In genomic region chr9:32031950-32032453, GRCm38 (mm10) we compare ENCODE assay signal across 9 mouse cellular contexts.
DNase-seq lines count a peak whose midpoint lies in the region; ATAC-seq and TF ChIP-seq lines count a peak whose summit lies in the region.
"Had no signal": no experiment of that assay in that cellular context is flagged by ENCODE, and none has a peak within 500 bp of the region (broad histone marks: within the 10 kb centered on the region; RNA-seq: fewer than 3 reads in every experiment).

No protein-coding gene starts in this region.

- H3K9ac ChIP-seq in forebrain, embryonic 11.5 days (ENCODE audit: low read length), result peak overlapping the region; percentile 90
- peak overlapping the region; percentile 86 for H3K9ac ChIP-seq in heart, embryonic 15.5 days
- no peak overlapping the region for H3K9ac ChIP-seq in liver, embryonic 14.5 days (replicated peaks)
- H3K9ac ChIP-seq in neural tube, embryonic 12.5 days, result peak overlapping the region; percentile 89

- peak overlapping the region; percentile 59 for H3K4me2 ChIP-seq in forebrain, embryonic 11.5 days (ENCODE audit: low read depth, low read length, severe bottlenecking)
- peak overlapping the region; percentile 84 for H3K4me2 ChIP-seq in heart, embryonic 15.5 days
- H3K4me2 ChIP-seq in liver, embryonic 14.5 days (ENCODE audit: low read depth), result peak overlapping the region; percentile 63
- peak overlapping the region; percentile 68 for H3K4me2 ChIP-seq in neural tube, embryonic 12.5 days (replicated peaks)

- WGBS in forebrain, embryonic 11.5 days, result under 1% methylated on average over 48 of the region's 64 CpGs
- WGBS in heart, embryonic 15.5 days, result under 1% methylated on average over 52 of the region's 64 CpGs
- WGBS in liver, embryonic 14.5 days (ENCODE audit: insufficient replicate concordance), result 1% methylated on average over 55 of the region's 64 CpGs
- under 1% methylated on average over 51 of the region's 64 CpGs for WGBS in neural tube, embryonic 12.5 days

- no peaks in the 10 kb centered on the region for H3K36me3 ChIP-seq in forebrain, embryonic 11.5 days (ENCODE audit: control insufficient read depth, insufficient read depth, low read length)
- no peaks in the 10 kb centered on the region for H3K36me3 ChIP-seq in heart, embryonic 15.5 days
- no peaks in the 10 kb centered on the region for H3K36me3 ChIP-seq in liver, embryonic 14.5 days (replicated peaks; ENCODE audit: control insufficient read depth, insufficient read depth, low read depth)
- no peaks in the 10 kb centered on the region for H3K36me3 ChIP-seq in neural tube, embryonic 12.5 days

- DNase-seq in spleen, adult 18-20 months, result peak; percentile 16 to 29
- DNase-seq in spleen, adult 12 weeks (ENCODE audit: low spot score), result no peak
- DNase-seq in forebrain, embryonic 11.5 days (ENCODE audit: low spot score), result peak; percentile 94
- DNase-seq in kidney, postnatal 25 days, result peak; percentile 84 to 94
- peak in 2 of 3 experiments; percentile 9 to 14 for DNase-seq in liver, embryonic 14.5 days (ENCODE audit: low read depth in 3 of 3, low spot score in 3 of 3)
- DNase-seq in testis, postnatal 10 days (ENCODE audit: low spot score), result peak; percentile 92

- H3K4me1 ChIP-seq in forebrain, embryonic 11.5 days (replicated peaks; ENCODE audit: control insufficient read depth, insufficient read depth, low read length), result peaks cover 8% of the 10 kb centered on the region; the same call in 1 of the 2 replicates
- peaks cover 49% of the 10 kb centered on the region for H3K4me1 ChIP-seq in heart, embryonic 15.5 days (replicated peaks)
- H3K4me1 ChIP-seq in liver, embryonic 14.5 days (replicated peaks; ENCODE audit: control insufficient read depth in 2 of 2, insufficient read depth in 2 of 2, low read length in 1 of 2), result no peaks in the 10 kb centered on the region
- peaks cover 22% of the 10 kb centered on the region for H3K4me1 ChIP-seq in neural tube, embryonic 12.5 days

- H3K9me3 ChIP-seq in forebrain, embryonic 11.5 days (ENCODE audit: control insufficient read depth, low read length), result no peaks in the 10 kb centered on the region
- no peaks in the 10 kb centered on the region for H3K9me3 ChIP-seq in heart, embryonic 15.5 days (replicated peaks)
- no peaks in the 10 kb centered on the region for H3K9me3 ChIP-seq in liver, embryonic 14.5 days (ENCODE audit: control insufficient read depth, low read length)
- no peaks in the 10 kb centered on the region for H3K9me3 ChIP-seq in neural tube, embryonic 12.5 days

- peak overlapping the region; percentile 41 for H3K27ac ChIP-seq in forebrain, embryonic 11.5 days (ENCODE audit: low read depth, low read length)
- H3K27ac ChIP-seq in heart, embryonic 15.5 days, result peak overlapping the region; percentile 80
- no peak overlapping the region for H3K27ac ChIP-seq in liver, embryonic 14.5 days
- peak overlapping the region; percentile 76; the same call in 1 of the 2 replicates for H3K27ac ChIP-seq in neural tube, embryonic 12.5 days

- ATAC-seq in forebrain, embryonic 11.5 days (replicated peaks; ENCODE audit: low FRiP score), result peak; percentile 88
- peak; percentile 84 for ATAC-seq in heart, embryonic 15.5 days (replicated peaks; ENCODE audit: insufficient number of reproducible peaks, insufficient read depth, low FRiP score, low read depth)
- peak; percentile 73 for ATAC-seq in liver, embryonic 14.5 days (ENCODE audit: insufficient read depth)
- peak; percentile 92 for ATAC-seq in neural tube, embryonic 12.5 days (ENCODE audit: low FRiP score, low read depth)

- TF ChIP-seq EP300 in liver, embryonic 14.5 days (IDR thresholded peaks at IDR 0.05; ENCODE audit: low read depth), result no peak

- TF ChIP-seq CTCF in liver, embryonic 14.5 days (IDR thresholded peaks at IDR 0.05; ENCODE audit: low read depth), result no peak

- no peaks in the 10 kb centered on the region for H3K27me3 ChIP-seq in forebrain, embryonic 11.5 days (ENCODE audit: control insufficient read depth, insufficient read depth, low read length)
- H3K27me3 ChIP-seq in heart, embryonic 15.5 days, result no peaks in the 10 kb centered on the region
- H3K27me3 ChIP-seq in liver, embryonic 14.5 days (ENCODE audit: control insufficient read depth, insufficient read depth, low read length), result peaks cover 37% of the 10 kb centered on the region
- no peaks in the 10 kb centered on the region for H3K27me3 ChIP-seq in neural tube, embryonic 12.5 days (replicated peaks)
- H3K27me3 ChIP-seq: CH12.LX had no signal

- peak overlapping the region; percentile 88 for H3K4me3 ChIP-seq in forebrain, embryonic 11.5 days (ENCODE audit: low read depth, low read length)
- H3K4me3 ChIP-seq in heart, embryonic 15.5 days, result peak overlapping the region; percentile 90
- peak overlapping the region; percentile 48 to 51 for H3K4me3 ChIP-seq in liver, embryonic 14.5 days (ENCODE audit: insufficient read depth in 1 of 2, low read depth in 2 of 2, low read length in 2 of 2)
- peak overlapping the region; percentile 86 for H3K4me3 ChIP-seq in neural tube, embryonic 12.5 days
